Mouse (Mus musculus): ENCODE data around the gene Plekha3.

The Plekha3 gene

DNA sequence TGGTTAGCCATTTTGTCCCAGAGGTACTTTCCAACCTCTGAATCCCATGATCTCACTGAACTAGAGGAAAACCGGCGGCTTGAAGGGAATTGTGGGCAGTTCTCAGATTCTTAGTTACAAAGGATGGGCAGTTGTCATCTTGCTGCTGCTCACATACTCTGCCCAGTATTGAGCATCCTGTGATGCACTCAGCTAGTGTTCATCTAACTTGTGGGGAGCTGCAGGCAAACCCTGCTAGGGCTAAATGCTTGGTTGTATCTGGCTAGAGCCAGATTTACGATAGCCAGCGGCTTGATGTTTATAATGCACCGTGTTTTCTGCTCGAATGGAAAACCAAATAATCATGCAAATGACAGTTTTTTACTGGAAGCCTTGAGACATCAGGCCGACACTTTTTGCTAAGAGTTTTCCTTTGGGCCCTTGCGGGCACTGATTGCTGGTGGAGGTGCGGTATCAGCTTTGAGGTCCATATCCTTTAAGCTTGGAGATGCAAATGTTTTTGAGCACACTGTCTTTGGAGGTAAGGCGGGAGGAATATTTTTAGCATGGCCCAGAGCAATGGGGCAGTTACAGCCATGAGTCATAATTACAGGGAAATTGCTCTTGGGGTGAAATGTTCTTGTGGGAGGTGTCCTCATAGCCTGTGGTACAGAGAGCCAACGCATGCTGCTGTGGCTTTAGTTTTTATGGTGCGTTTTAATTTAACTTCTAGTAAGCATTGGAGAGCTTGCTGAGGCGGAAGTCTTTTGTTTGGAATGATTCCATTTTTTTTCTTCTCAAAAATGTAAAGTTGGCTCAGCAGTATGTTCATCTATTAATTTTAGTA, 1.5 kb downstream of the Plekha3 start:
- DNase-seq (ENCODE audit: low spot score), result no peak

- no peak for DNase-seq (ENCODE audit: low spot score)
Measured at GRCm38 (mm10) chr2:76682301-76682700, 7.2 kb downstream of the Plekha3 start.

DNA sequence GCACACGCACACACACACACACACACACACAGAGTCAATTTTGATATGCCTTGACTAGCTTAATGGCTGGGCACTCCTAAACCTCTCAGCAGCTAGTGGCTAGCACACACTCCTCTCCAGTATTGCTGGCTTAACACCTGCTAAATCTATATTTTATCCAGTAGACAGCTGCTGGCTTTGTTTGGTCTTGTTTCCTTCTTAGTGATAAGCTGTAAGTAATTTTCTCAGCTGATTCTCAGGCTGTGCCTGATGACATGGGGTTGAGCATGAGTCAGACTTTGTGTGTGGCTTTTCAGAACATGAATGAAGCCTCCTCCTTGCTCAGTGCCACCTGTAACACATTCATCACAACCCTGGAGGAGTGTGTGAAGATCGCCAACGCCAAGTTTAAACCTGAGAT, 11.9 kb downstream of the Plekha3 start:
- no peak for DNase-seq (ENCODE audit: low spot score)

- DNase-seq (ENCODE audit: low spot score), result no peak
Measured at GRCm38 (mm10) chr2:76687608-76688007, 12.5 kb downstream of the Plekha3 start.

GRCm38 (mm10) chr2:76688162-76688561, 13.1 kb downstream of the Plekha3 start:
- no peak for DNase-seq (ENCODE audit: low spot score)

DNA sequence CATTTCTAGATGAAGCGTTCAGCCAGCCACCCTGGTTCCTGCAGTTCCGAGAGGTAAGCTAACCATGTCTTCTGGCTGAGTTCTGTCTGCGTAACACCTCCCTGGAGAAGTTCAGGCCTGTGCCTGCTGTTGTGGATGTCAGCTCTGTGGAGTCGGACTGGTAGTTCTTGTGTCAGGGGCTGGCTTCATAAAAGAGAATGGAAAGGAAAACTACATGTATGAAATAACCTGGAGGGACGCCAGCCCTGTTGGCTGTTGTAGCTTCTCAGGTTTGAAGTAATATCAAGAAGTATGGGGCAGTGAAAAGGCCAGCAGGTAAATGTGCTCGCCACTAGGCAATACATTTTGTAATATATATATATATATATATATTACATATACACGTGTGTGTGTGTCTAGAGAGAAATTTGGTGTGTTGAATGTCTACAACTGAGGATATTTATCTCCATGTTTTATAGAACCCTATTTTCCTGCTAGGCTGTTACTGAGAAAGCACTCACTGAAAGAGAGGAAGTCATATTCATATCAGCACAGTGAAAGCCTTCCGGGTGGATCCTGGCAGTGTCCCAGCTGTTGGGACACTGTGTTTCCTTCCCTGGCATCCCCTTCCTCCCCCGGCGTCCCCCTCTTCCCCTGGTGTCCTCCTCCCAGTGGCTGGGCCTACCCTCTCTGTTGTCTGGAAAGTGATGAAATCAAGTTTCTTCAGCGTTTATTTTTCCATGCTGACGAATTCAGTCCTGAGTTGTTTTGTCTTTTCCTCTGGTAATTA, 15.5 kb downstream of the Plekha3 start:
- no peak for DNase-seq (ENCODE audit: low spot score)

- DNase-seq (ENCODE audit: low spot score), result no peak
Measured at GRCm38 (mm10) chr2:76693765-76694164, 18.7 kb downstream of the Plekha3 start.

- DNase-seq (ENCODE audit: low spot score), result no peak
Measured at GRCm38 (mm10) chr2:76695290-76695689, 20.2 kb downstream of the Plekha3 start.

DNA sequence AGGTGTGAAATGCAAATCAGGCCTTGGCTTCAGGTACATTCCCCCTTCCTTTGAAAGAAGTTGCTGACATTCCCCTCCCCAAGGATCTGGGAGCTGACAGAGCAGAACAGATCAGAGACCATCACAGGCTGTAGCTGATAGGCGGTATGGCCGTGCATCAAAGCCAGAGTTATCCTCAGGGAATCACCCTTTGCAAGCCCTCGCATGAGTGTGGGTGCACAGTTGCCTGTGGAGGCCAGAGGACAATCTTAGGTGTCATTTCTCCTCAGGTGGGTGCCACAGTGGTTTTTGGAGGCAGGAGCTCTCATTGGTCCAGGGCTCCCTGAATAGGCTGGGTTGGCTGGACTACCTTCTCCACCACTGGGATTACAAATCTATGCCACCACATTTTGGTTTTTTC, 27.1 kb downstream of the Plekha3 start:
- no peak for DNase-seq (ENCODE audit: low spot score)

DNA sequence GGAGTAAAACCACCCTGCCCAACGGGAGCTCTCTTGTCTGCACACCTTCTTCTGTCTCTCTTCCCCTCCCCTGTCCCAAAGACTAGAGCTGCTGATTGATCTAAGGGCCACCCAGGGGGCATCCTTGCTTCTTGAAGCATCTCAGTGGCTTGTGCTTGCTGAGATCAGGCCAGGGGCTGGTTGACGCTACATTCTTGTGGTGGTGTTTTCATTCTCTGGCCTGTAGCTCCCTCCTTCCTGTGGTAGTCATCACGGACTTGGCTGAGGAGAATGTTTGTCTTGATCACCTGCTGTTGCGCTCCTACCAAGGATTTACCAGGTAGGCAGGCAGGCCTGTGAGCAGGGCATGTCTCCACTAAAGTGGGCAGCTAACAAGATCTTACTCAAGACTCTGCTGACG, 27.7 kb downstream of the Plekha3 start:
- DNase-seq (ENCODE audit: low spot score), result no peak

DNA sequence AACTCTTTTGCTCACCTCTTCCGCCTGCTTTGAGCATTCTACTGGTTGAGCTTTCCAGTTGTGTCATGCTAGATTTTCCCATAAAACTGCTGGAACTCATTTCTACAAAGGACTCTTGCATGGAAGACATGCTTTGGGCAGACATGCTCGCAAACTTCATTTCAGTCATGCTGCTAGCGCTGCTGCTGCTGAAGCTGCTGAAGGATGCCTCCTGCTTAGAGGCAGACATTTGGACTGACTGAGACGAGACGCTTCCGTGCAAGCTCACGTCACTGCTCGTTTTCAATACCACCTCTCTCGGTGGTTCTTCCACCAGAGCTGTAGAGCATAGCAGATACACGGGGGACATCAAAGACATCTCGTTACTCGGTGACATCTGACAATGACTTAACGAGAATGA, 30.6 kb downstream of the Plekha3 start:
- DNase-seq (ENCODE audit: low spot score), result no peak

GRCm38 (mm10) chr2:76708512-76708911, 33.4 kb downstream of the Plekha3 start:
- DNase-seq (ENCODE audit: low spot score), result no peak

DNA sequence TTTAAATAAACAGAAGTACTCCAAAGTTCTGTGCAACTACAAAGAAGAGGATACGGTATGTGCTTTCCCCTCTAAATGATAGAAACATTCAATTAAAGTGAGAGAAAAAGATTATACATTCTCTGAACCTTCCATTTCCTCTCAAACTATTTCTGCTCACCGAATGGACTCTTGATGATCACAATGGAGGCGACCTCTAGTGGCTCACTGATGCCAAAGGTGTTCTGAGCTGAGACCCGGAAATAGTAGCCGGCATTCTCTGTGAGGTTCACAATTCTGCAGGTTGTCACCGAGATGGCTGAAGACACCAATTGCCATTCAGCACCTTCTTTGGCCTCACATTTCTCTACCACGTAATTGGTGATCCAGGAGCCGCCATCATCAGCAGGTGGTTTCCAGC, 39.9 kb downstream of the Plekha3 start:
- no peak for DNase-seq (ENCODE audit: low spot score)

DNA sequence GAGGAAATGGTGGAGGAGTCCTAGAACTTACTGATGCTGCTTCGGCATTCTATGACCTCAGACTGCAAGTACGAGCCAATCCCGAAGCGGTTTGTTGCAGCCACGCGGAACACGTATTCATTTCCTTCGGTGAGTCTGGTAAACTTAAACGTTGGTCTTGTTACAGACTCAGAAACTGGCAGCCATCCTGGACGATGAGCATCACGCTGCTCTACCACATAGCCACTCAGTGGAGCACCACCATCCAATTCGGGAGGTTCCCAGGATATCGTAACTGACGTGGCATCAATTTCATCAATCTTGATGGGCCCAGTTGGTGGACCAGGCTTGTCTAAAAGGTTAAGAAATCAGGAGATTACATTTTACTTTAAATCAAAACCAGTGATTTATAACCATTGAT, 44.6 kb downstream of the Plekha3 start:
- no peak for DNase-seq (ENCODE audit: low spot score)

Measured in urinary bladder, postnatal 10 days (tissue).